Mouse (Mus musculus): ENCODE results near the gene Sdr39u1. TPM values are rescaled to one million over a fixed set of nuclear protein-coding genes. Genes with fewer than 3 reads are reported as not detected.

Gene Sdr39u1
- polyA plus RNA-seq (2016; fragmentation: Nextera tagmentation; extraction: Ambion mirVana) = 42.6 and 51.0 TPM in 2 replicates

GRCm38 (mm10) chr14:55899701-55900413 is at the start of gene Sdr39u1:
Gene Sdr39u1 (minus strand): TSS chr14:55900293.
- H3K9me3 ChIP-seq = no peaks in the 10 kb centered on the region
- H3K9ac ChIP-seq = peak within 1 kb of the TSS; percentile 65
- 0 out of 2 replicates have a peak, but pooled peaks cover 5% of the 10 kb centered on the region for H3K27me3 ChIP-seq
- H3K4me3 ChIP-seq (replicated peaks) = peak within 1 kb of the TSS; percentile 45
- peaks cover 16% of the 10 kb centered on the region for H3K4me1 ChIP-seq
- peak within 1 kb of the TSS; percentile 47; the same call in 1 of the 2 replicates for H3K27ac ChIP-seq
- 4% methylated on average over 39 of the region's 39 CpGs for WGBS
- H3K4me2 ChIP-seq = peak within 1 kb of the TSS; percentile 83
- H3K36me3 ChIP-seq (replicated peaks) = peaks cover 34% of the 10 kb centered on the region
- peak; percentile 93 for ATAC-seq (ENCODE audit: low FRiP score)

GRCm38 (mm10) chr14:55946269-55946969 is 46.3 kb upstream of the Sdr39u1 start:
- WGBS = 88% methylated on average over 2 of the region's 2 CpGs
- no peaks in the 10 kb centered on the region for H3K27me3 ChIP-seq
- H3K27ac ChIP-seq = no peak overlapping the region
- no peaks in the 10 kb centered on the region for H3K36me3 ChIP-seq (replicated peaks)
- ATAC-seq (ENCODE audit: low FRiP score) = no peak
- H3K9me3 ChIP-seq = no peaks in the 10 kb centered on the region
- no peak overlapping the region for H3K4me2 ChIP-seq
- no peak overlapping the region for H3K4me3 ChIP-seq (replicated peaks)
- H3K9ac ChIP-seq = no peak overlapping the region
- H3K4me1 ChIP-seq = no peaks in the 10 kb centered on the region

- WGBS = 84% methylated on average over 4 of the region's 4 CpGs
- no peak for ATAC-seq (ENCODE audit: low FRiP score)
- no peak within 1 kb of the TSS for H3K4me2 ChIP-seq
- no peak within 1 kb of the TSS for H3K9ac ChIP-seq
- H3K9me3 ChIP-seq = no peaks in the 10 kb centered on the region
- no peaks in the 10 kb centered on the region for H3K4me1 ChIP-seq
- H3K27me3 ChIP-seq = no peaks in the 10 kb centered on the region
- no peak within 1 kb of the TSS for H3K27ac ChIP-seq
- H3K4me3 ChIP-seq (replicated peaks) = no peak within 1 kb of the TSS
- H3K36me3 ChIP-seq (replicated peaks) = no peaks in the 10 kb centered on the region
Observed at GRCm38 (mm10) chr14:55944575-55944974, 44.5 kb upstream of the Sdr39u1 start, which contains the start of gene Cma1. Gene Cma1 (minus strand): TSS chr14:55944675.

- Histone ChIP-seq H3K36me3 (replicated peaks) (no peaks in the 10 kb centered on the region), H3K9ac (no peak overlapping the region), H3K9me3 (no peaks in the 10 kb centered on the region), H3K27ac (no peak overlapping the region), H3K4me2 (no peak overlapping the region), H3K27me3 (no peaks in the 10 kb centered on the region), H3K4me3 (replicated peaks) (no peak overlapping the region), H3K4me1 (no peaks in the 10 kb centered on the region)
- no peak for ATAC-seq (ENCODE audit: low FRiP score)
- 86% methylated on average over 11 of the region's 11 CpGs for WGBS
Observed at GRCm38 (mm10) chr14:55943601-55944000, 43.5 kb upstream of the Sdr39u1 start.

GRCm38 (mm10) chr14:55940070-55940800 is 40.1 kb upstream of the Sdr39u1 start:
- WGBS = 64% methylated on average over 7 of the region's 7 CpGs
- no peak overlapping the region for H3K4me3 ChIP-seq (replicated peaks)
- H3K9ac ChIP-seq = no peak overlapping the region
- no peaks in the 10 kb centered on the region for H3K9me3 ChIP-seq
- ATAC-seq (ENCODE audit: low FRiP score) = no peak
- H3K27me3 ChIP-seq = no peaks in the 10 kb centered on the region
- H3K27ac ChIP-seq = no peak overlapping the region
- no peaks in the 10 kb centered on the region for H3K4me1 ChIP-seq
- H3K36me3 ChIP-seq (replicated peaks) = no peaks in the 10 kb centered on the region
- H3K4me2 ChIP-seq = no peak overlapping the region

GRCm38 (mm10) chr14:55933586-55933985 is 33.5 kb upstream of the Sdr39u1 start:
- no peak for ATAC-seq (ENCODE audit: low FRiP score)
- 66% methylated on average over 7 of the region's 7 CpGs for WGBS

GRCm38 (mm10) chr14:55929263-55929997 is 29.3 kb upstream of the Sdr39u1 start:
- ATAC-seq (ENCODE audit: low FRiP score) = no peak
- no peaks in the 10 kb centered on the region for H3K36me3 ChIP-seq (replicated peaks)
- no peak overlapping the region for H3K27ac ChIP-seq
- H3K4me2 ChIP-seq = no peak overlapping the region
- H3K27me3 ChIP-seq = no peaks in the 10 kb centered on the region
- no peaks in the 10 kb centered on the region for H3K4me1 ChIP-seq
- no peak overlapping the region for H3K9ac ChIP-seq
- H3K4me3 ChIP-seq (replicated peaks) = no peak overlapping the region
- 79% methylated on average over 12 of the region's 12 CpGs for WGBS
- H3K9me3 ChIP-seq = no peaks in the 10 kb centered on the region

More at GRCm38 (mm10) chr14:55933586-55933985, 33.5 kb upstream of the Sdr39u1 start:
- Histone ChIP-seq H3K4me3 (replicated peaks) (no peak overlapping the region), H3K27ac (no peak overlapping the region), H3K9me3 (no peaks in the 10 kb centered on the region), H3K27me3 (no peaks in the 10 kb centered on the region), H3K4me1 (no peaks in the 10 kb centered on the region), H3K9ac (no peak overlapping the region), H3K36me3 (replicated peaks) (no peaks in the 10 kb centered on the region), H3K4me2 (no peak overlapping the region)

- 87% methylated on average over 4 of the region's 4 CpGs for WGBS
Observed at GRCm38 (mm10) chr14:55926847-55927246, 26.8 kb upstream of the Sdr39u1 start.

GRCm38 (mm10) chr14:55922475-55923232 is 22.6 kb upstream of the Sdr39u1 start:
- 80% methylated on average over 7 of the region's 7 CpGs for WGBS
- H3K4me3 ChIP-seq (replicated peaks) = no peak overlapping the region
- no peak overlapping the region for H3K4me2 ChIP-seq
- no peak overlapping the region for H3K27ac ChIP-seq
- no peaks in the 10 kb centered on the region for H3K9me3 ChIP-seq
- no peaks in the 10 kb centered on the region for H3K36me3 ChIP-seq (replicated peaks)
- no peak for ATAC-seq (ENCODE audit: low FRiP score)
- peaks cover 2% of the 10 kb centered on the region; the same call in 1 of the 2 replicates for H3K4me1 ChIP-seq
- H3K9ac ChIP-seq = no peak overlapping the region
- peaks cover 3% of the 10 kb centered on the region; the same call in 1 of the 2 replicates for H3K27me3 ChIP-seq

More at GRCm38 (mm10) chr14:55926847-55927246, 26.8 kb upstream of the Sdr39u1 start:
- no peak for ATAC-seq (ENCODE audit: low FRiP score)
- H3K4me3 ChIP-seq (replicated peaks) = no peak overlapping the region
- H3K4me2 ChIP-seq = no peak overlapping the region
- H3K9me3 ChIP-seq = no peaks in the 10 kb centered on the region
- no peak overlapping the region for H3K9ac ChIP-seq
- no peaks in the 10 kb centered on the region for H3K36me3 ChIP-seq (replicated peaks)
- H3K27ac ChIP-seq = no peak overlapping the region
- no peaks in the 10 kb centered on the region for H3K4me1 ChIP-seq
- H3K27me3 ChIP-seq = no peaks in the 10 kb centered on the region

- Histone ChIP-seq H3K4me1 (peaks cover 2% of the 10 kb centered on the region; the same call in 1 of the 2 replicates), H3K4me2 (no peak overlapping the region), H3K27ac (no peak overlapping the region), H3K9ac (no peak overlapping the region), H3K27me3 (peaks cover 3% of the 10 kb centered on the region; the same call in 1 of the 2 replicates), H3K4me3 (replicated peaks) (no peak overlapping the region), H3K36me3 (replicated peaks) (no peaks in the 10 kb centered on the region), H3K9me3 (no peaks in the 10 kb centered on the region)
- peak; percentile 65; the same call in 1 of the 2 replicates for ATAC-seq (ENCODE audit: low FRiP score)
- WGBS = 44% methylated on average over 14 of the region's 14 CpGs
Observed at GRCm38 (mm10) chr14:55918240-55919082, 18.4 kb upstream of the Sdr39u1 start.
